Mouse (Mus musculus) layer of hippocampus, postnatal 36 days (tissue): ENCODE data around the gene Lipe. TPM values are rescaled to one million over a fixed set of nuclear protein-coding genes. Genes with fewer than 3 reads are reported as not detected.
A peak's percentile ranks its signal among the peaks of the same experiment; 100 is the strongest.

Experiments used
- DNase-seq, 2 experiments: peaks; one replicate each; pipeline ENCODE4 v3.0.0; 2022
- total RNA-seq, 2 experiments: library from RNA; stranded (reverse); gene quantifications; 2 replicates each; pipeline ENCODE4 v1.2.3; 2021

The Lipe gene
- total RNA-seq, 2 experiments from 2014 or later: 7.3 to 10.4 TPM

DNA sequence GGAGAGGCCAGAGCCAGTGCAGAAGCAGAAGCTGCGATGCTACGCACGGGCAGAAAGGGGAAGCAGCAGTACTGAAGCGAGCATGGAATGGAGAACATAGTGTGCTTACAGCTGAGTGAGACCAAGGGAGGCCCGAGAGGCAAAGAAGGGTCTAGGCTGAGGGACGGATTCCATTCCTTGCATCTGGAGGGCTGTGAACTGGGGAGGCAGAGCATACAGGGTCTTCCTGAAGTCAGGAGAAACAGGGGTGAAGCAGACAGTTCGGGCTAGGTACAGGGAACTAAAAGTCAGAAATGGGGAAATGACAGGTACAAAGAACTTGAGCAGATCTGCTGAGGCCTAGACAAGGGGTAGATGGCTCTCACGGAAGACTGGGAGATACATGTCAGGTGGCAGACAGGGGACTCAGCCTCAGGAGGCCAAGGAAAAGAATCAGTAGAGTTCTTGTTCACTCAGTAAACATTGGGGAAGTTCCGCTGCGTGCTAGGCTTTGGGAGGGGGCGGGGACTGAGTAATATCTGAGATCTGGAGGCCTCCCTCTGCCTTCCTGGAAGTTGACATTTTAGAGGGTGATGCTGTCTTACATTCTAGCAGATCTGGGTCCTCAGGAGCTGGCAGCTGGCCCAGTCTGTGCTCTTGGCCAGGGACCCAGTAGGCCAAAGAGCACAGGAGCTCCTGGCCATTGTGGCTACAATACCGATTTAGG, 12.5 kb downstream of the Lipe start:
- no peak for DNase-seq

- no peak for DNase-seq
These were observed 13.3 kb downstream of the Lipe start for GRCm38 (mm10) chr7:25385259-25385658.

- no peak for DNase-seq
These were observed 13.7 kb downstream of the Lipe start for GRCm38 (mm10) chr7:25384818-25385217.

DNA sequence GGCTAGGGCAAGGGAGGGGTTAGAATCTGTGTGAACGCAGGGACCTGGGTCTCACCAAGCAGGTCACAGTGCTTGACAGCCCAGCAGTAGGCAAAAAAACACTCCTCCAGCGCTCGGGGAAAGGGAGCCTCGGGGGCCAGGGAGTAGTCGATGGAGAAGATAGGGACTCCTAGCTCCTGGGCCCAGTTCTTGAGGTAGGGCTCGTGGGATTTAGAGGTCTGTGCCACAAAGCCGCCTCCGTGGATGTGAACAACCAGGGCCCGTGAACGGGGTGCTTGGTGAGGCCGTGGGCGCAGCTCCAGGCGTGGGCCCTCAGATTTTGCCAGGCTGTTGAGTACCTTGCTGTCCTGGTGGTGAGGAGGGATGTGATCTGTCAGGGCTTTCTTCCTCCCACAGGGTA, 14.2 kb downstream of the Lipe start:
- DNase-seq: no peak

GRCm38 (mm10) chr7:25383891-25384290, 14.6 kb downstream of the Lipe start:
- no peak for DNase-seq

- no peak for DNase-seq
These were observed 15.1 kb downstream of the Lipe start for GRCm38 (mm10) chr7:25383385-25383784.

- no peak for DNase-seq
These were observed 16.0 kb downstream of the Lipe start for GRCm38 (mm10) chr7:25382541-25382940.

DNA sequence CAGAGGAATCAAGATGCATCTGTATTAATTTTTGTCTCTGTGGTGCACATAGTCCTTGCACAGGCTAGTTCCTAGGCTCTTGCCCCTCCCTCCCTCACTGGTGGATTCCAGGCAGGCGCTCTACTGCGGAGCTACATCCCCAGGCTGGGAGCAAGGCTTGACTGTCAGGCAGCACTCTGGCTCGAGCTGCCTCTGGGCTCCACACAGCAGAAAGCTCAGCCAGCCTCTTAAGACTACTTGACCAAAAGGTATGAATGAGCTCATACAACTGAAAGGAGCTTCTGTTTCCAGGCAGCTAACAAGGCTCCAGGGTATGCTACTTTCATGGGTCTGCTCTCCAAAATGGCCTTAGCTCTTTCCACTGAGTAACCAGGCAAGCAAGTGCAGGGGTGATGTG, 17.2 kb downstream of the Lipe start:
- DNase-seq: no peak

GRCm38 (mm10) chr7:25380392-25381283, 17.9 kb downstream of the Lipe start:
- no peak for DNase-seq

DNA sequence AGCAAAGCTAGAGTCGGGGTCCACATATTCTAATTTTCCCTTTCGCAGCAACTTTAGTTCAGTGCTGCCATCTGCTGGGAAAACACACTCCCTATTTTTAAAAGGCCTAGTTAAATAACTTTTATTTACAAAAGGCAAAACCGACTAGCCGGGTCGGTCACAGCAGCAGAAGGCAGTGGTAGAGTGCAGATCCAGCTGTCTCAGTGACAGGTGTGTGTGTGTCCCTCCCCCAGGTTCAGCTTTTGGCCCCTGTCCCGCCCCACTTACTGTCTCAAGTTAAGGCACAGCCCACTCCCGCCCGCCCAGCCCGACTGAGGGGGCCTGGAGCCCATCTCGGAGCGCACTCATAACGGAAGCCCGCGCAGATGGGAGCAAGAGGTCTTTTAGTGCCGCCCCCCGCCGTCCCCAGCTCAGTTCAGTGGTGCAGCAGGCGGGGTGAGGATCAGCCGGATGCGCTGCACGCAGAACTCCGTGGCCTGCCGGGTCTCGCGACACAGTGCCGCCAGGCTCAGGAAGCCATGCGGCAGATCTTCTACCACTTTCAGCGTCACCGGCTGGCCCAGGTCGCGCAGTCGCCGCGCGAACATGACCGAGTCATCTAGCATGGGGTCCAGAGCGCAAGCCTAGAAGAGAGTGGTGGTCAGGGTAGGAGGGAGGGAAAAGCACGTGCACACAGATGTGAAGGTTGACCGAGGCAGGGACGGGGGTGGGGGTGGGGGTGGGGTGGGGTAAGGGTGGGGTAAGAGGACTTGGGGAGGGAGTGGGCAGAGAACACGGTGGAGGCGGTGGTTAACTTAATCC, 18.8 kb downstream of the Lipe start:
- no peak for DNase-seq

DNA sequence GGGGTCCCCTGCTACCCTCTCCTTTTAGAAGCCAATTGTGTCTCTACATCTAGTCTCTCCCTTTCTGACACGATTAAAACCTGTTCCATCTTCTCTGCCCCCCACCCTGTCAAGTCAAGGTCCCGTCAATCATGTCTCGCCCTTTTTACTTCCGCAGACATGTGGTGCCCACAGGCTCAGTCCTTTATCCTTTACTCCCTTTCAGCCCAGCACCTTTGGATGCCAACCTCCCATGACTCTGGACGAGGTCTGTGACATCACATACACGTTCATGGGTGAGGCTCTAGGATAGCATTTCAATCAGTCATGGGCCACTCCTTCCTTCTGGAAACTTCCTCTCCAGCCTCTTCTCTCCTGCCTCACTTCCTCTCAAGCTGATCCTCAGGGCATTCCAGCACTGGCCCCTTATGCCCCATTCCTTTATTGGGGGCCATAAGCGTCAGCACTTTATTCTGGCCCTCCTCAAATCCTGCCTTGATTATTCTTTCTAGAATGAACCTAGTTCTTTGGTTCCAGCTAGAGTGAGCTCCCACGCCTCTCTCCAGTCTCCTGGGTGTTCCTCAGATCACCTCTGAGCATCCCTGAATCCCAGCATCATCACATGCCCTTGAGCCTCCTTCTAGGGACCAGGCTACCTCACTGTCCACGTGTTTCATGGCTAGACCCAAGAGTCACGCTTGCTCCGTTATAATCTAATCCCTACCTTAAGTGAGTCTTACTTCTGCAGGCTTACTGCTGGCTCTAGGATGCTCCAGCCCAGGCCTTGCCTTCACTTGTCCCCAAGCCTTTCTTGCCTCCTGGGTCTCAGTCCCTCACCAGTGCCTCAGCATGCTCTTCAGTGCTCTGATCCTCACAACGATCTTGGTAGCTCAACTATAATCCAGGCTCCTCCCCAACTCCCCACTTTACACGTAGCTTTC, 20.1 kb downstream of the Lipe start:
- no peak for DNase-seq

GRCm38 (mm10) chr7:25377100-25377700, 21.3 kb downstream of the Lipe start:
- no peak for DNase-seq

DNA sequence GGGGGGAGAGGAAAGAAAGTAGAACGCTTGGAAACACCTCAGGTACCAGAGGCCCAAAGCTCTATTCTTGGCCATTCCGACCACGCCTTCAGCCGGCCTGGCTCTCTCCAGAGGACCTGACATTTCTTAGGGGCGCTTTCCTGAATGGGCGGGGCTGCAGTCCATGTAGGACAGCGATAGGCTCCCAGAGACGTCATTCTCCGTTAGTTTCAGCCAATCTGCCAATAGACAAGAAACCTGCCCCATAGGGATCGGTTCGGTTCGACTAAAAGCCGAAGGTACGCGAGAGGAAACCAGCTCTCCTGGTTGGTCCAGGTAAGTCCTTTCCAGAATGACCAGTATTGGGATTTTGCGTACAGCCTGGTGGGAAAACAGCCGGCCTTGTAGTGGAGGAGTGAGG, 22.0 kb downstream of the Lipe start:
- DNase-seq: peak; percentile 85 to 86

DNA sequence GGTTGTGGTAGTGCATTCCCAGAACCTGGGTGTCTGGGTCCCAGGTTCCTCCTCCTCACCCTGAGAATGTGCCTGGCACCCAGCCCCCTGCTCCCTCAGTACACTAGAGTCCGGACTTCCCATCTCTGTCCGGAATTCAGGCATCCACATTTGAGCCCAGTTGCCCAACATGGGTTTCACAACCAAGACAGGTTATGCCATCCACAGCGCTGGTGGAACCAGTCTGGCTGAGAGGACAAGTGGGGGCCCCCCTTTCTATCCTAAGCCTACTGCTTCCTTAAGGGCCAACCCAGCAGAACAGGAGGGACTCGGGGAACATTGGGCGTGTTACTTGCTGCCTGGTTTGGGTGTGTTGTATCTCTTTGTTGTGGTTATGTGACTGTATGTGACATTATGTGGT, 26.1 kb downstream of the Lipe start:
- DNase-seq: no peak

DNA sequence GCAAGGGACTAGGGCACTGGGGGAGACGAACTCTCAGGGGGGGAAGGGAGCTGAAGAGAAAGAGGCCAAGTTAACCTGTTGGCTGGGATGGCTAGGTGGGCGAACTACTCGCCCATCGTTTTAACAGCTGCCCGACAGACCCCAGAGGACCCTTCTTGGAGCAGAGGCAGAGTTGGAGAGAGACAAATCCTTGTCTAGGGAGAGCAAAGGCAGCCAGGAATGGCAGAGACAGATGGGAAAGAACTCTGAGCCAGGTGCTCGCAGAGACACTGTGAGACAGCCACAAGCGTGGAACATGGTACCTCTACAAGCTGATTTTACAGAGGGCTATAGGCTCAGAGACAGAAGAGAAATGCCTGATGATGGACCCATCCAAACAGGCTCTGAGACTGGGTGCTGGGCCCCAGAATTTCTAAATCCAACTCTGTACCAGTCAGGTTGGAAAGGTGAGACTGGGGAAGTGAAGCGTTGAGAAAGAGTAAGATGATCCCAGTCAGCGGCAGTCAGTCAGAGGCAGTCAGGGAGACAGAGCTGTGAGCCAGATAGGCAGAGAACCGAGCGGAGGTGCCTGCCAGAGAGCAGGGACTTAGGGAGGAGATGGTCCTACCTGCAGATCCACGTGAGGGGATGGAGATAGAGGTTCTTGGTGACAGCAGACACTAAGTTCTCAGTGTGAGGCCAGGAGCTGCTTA, 29.3 kb downstream of the Lipe start, which contains the start of gene Cnfn:
Gene Cnfn (minus strand): TSS at position 667 of the 692 bp plus-strand sequence.
- no peak for DNase-seq

DNA sequence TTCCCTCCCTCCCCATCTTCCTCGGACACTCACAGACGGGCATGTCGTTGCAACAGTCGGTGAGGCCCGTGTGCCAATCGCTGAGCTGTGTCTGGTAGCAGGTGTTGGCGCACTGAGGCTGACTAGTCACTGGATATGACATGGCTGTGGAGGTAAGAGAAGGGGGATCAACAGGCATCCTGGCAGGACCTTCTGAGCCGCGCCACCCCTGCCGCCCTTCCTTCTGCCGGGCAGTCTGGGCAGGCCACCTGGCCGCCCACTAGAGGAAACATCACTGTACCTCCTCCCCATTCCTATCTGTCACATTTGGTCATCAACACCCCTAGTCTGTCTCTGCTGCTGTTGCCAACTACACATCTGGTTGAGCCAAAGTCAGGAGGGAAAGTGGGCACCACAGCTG, 30.2 kb downstream of the Lipe start:
- no peak for DNase-seq

GRCm38 (mm10) chr7:25367632-25368293, 30.7 kb downstream of the Lipe start:
- DNase-seq: no peak

DNA sequence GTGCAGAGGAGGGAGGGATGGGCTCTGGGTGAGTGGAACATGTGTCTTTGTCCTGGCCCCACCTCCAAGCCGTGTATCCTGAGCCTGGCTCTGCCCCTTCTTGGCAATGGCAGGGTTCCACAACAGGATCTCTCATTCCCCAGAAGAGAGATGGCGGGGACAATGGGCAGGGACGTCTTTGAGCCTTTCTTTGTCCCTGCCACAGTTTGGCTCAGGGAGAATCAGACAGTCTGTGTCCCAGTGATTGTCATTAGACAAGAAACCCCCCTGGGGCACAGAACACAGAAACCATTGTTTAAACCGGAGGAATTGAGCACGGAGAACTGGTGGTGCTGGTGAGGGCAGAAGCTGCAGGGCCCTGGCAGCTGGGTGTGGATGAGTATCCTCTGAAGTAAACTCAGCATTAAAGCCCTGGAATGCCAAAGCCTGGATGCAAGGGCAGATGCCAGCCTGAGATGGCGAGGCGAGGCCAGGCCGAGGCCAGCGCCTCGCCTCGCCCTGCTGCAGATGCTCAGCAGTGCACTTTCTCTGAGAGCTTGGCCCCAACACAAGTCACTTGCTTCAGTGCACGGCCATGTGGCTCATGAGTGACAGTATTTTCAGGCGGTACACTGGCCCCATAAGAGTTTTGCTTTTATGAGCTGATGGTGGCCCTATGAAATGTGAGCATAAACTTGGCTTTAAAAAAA, 32.4 kb downstream of the Lipe start:
- no peak for DNase-seq

DNA sequence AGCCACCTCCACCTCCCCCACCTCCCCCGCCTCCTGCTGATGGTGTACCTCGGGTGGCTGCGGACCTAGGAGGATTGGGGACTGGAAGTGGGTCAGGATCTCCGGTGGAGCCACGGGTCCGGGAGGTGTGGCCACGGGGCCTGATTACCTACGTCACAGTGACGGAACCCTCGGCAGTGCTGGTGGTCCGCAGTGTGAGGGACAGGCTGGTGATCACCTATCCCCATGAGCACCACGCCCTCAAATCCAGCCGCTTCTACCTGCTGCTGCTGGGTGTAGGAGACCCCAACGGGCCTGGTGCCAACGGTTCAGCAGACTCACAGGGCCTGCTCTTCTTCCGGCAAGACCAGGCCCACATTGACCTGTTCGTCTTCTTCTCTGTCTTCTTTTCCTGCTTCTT, 34.9 kb downstream of the Lipe start:
- DNase-seq: no peak

GRCm38 (mm10) chr7:25363151-25363550, 35.4 kb downstream of the Lipe start:
- no peak for DNase-seq
